In genomic region chr8:26804901-26805341, GRCm38 (mm10) we compare ENCODE assay signal across 11 mouse cellular contexts.
A peak's percentile ranks its signal among the peaks of the same experiment; 100 is the strongest.
DNase-seq lines count a peak whose midpoint lies in the region; ATAC-seq lines count a peak whose summit lies in the region.
"Had no signal": no experiment of that assay in that cellular context is flagged by ENCODE, and none has a peak within 500 bp of the region (broad histone marks: within the 10 kb centered on the region; RNA-seq: fewer than 3 reads in every experiment).

No protein-coding gene starts in this region.

- H3K9ac ChIP-seq in kidney, embryonic 15.5 days, result no peak overlapping the region
- no peak overlapping the region for H3K9ac ChIP-seq in forebrain, embryonic 14.5 days (ENCODE audit: low read length)
- H3K9ac ChIP-seq: hindbrain, embryonic 13.5 days had no signal

- H3K27me3 ChIP-seq in kidney, embryonic 15.5 days, result peaks cover 47% of the 10 kb centered on the region
- no peaks in the 10 kb centered on the region for H3K27me3 ChIP-seq in forebrain, embryonic 14.5 days (replicated peaks; ENCODE audit: control insufficient read depth, insufficient read depth, low read length)

- peak overlapping the region; percentile 41; the same call in 1 of the 2 replicates for H3K27ac ChIP-seq in kidney, embryonic 15.5 days
- peak overlapping the region; percentile 23; the same call in 1 of the 2 replicates for H3K27ac ChIP-seq in forebrain, embryonic 14.5 days (ENCODE audit: low read depth, low read length)
- H3K27ac ChIP-seq: hindbrain, embryonic 13.5 days had no signal

- H3K4me2 ChIP-seq in kidney, embryonic 15.5 days, result peak overlapping the region; percentile 26; the same call in 1 of the 2 replicates
- peak overlapping the region; percentile 7; the same call in 1 of the 2 replicates for H3K4me2 ChIP-seq in forebrain, embryonic 14.5 days (ENCODE audit: low read length)
- H3K4me2 ChIP-seq: hindbrain, embryonic 13.5 days had no signal

- DNase-seq in kidney, adult 11 months, result no peak
- DNase-seq in embryo, embryonic 11.5 days (ENCODE audit: low read depth, low spot score), result peak; percentile 36
- peak; percentile 73 for DNase-seq in forebrain, embryonic 14.5 days (ENCODE audit: low spot score)
- peak; percentile 73 for DNase-seq in lung, postnatal 36 days
- DNase-seq in B cell, adult 2 months, result no peak
- no peak for DNase-seq in thymus, postnatal 36 days
- DNase-seq: adrenal gland, postnatal 36 days had no signal

- no peaks in the 10 kb centered on the region for H3K36me3 ChIP-seq in kidney, embryonic 15.5 days
- H3K36me3 ChIP-seq in forebrain, embryonic 14.5 days (ENCODE audit: control insufficient read depth, insufficient read depth, low read length), result no peaks in the 10 kb centered on the region
- H3K36me3 ChIP-seq: hindbrain, embryonic 13.5 days had no signal

- WGBS in kidney, embryonic 15.5 days, result 22% methylated on average over 7 of the region's 7 CpGs
- WGBS in forebrain, embryonic 14.5 days, result 16% methylated on average over 7 of the region's 7 CpGs

- H3K4me3 ChIP-seq in kidney, embryonic 15.5 days (replicated peaks), result no peak overlapping the region
- no peak overlapping the region for H3K4me3 ChIP-seq in forebrain, embryonic 14.5 days (ENCODE audit: low read depth, low read length)
- H3K4me3 ChIP-seq: erythroblast, embryonic 14.5 days; hindbrain, embryonic 13.5 days had no signal

- ATAC-seq in kidney, embryonic 15.5 days (replicated peaks; ENCODE audit: low FRiP score), result peak; percentile 10; the same call in 1 of the 2 replicates
- ATAC-seq in forebrain, embryonic 14.5 days, result peak; percentile 37; the same call in 1 of the 2 replicates
- no peak for ATAC-seq in monocyte, adult 5-6 weeks (replicated peaks; ENCODE audit: insufficient number of reproducible peaks, low FRiP score, low TSS enrichment, poor library complexity, severe bottlenecking)

- H3K4me1 ChIP-seq in kidney, embryonic 15.5 days, result peaks cover 46% of the 10 kb centered on the region
- peaks cover 36% of the 10 kb centered on the region for H3K4me1 ChIP-seq in forebrain, embryonic 14.5 days (ENCODE audit: control insufficient read depth, insufficient read depth, low read length)

- H3K9me3 ChIP-seq in kidney, embryonic 15.5 days (replicated peaks), result no peaks in the 10 kb centered on the region
- no peaks in the 10 kb centered on the region for H3K9me3 ChIP-seq in forebrain, embryonic 14.5 days (replicated peaks; ENCODE audit: control insufficient read depth, low read length)
- H3K9me3 ChIP-seq: hindbrain, embryonic 13.5 days had no signal

Comparison
In these comparisons a context has a peak if more than half of its experiments do, and no peak if none do; other contexts are left out.
1. DNase-seq: peak in embryo, embryonic 11.5 days (single experiment), forebrain, embryonic 14.5 days (single experiment) and lung, postnatal 36 days (single experiment); none in kidney, adult 11 months (single experiment), B cell, adult 2 months (0 of 2) and thymus, postnatal 36 days (0 of 2).